Mouse (Mus musculus): ENCODE measurements around the gene Oser1. TPM values are rescaled to one million over a fixed set of nuclear protein-coding genes. Genes with fewer than 3 reads are reported as not detected.

Oser1 gene
- polyA plus RNA-seq, 1 experiment from 2014 or later, result 79.8 TPM

GRCm38 (mm10) chr2:163428346-163429011, 4.0 kb upstream of the Oser1 start:
- Histone ChIP-seq H3K4me2 (replicated peaks; ENCODE audit: low read depth) (no peak overlapping the region), H3K4me3 (ENCODE audit: low read depth, low read length) (no peak overlapping the region), H3K9me3 (ENCODE audit: control insufficient read depth, low read length) (no peaks in the 10 kb centered on the region), H3K9ac (ENCODE audit: low read length) (no peak overlapping the region), H3K27me3 (ENCODE audit: control insufficient read depth, insufficient read depth, low read length) (no peaks in the 10 kb centered on the region), H3K36me3 (ENCODE audit: control insufficient read depth, insufficient read depth, low read length) (no peaks in the 10 kb centered on the region), H3K4me1 (replicated peaks; ENCODE audit: control insufficient read depth, insufficient read depth) (no peaks in the 10 kb centered on the region), H3K27ac (replicated peaks) (no peak overlapping the region)
- no peak for TF ChIP-seq EP300 (optimal IDR thresholded peaks at IDR 0.05)
- no peak for TF ChIP-seq CTCF (IDR thresholded peaks at IDR 0.05; ENCODE audit: low read depth)
- DNase-seq (ENCODE audit: low spot score) (no peak), ATAC-seq (ENCODE audit: low FRiP score, low TSS enrichment) (no peak)
- WGBS, result 40% methylated on average over 4 of the region's 4 CpGs

- Histone ChIP-seq H3K36me3 (ENCODE audit: control insufficient read depth, insufficient read depth, low read length) (0 out of 2 replicates have a peak, but pooled peaks cover 2% of the 10 kb centered on the region), H3K4me1 (replicated peaks; ENCODE audit: control insufficient read depth, insufficient read depth) (no peaks in the 10 kb centered on the region), H3K4me3 (ENCODE audit: low read depth, low read length) (no peak overlapping the region), H3K27ac (replicated peaks) (no peak overlapping the region), H3K9me3 (ENCODE audit: control insufficient read depth, low read length) (no peaks in the 10 kb centered on the region), H3K9ac (ENCODE audit: low read length) (no peak overlapping the region), H3K27me3 (ENCODE audit: control insufficient read depth, insufficient read depth, low read length) (no peaks in the 10 kb centered on the region), H3K4me2 (replicated peaks; ENCODE audit: low read depth) (no peak overlapping the region)
- 62% methylated on average over 9 of the region's 9 CpGs for WGBS
- no peak for TF ChIP-seq CTCF (IDR thresholded peaks at IDR 0.05; ENCODE audit: low read depth)
- no peak for TF ChIP-seq EP300 (optimal IDR thresholded peaks at IDR 0.05)
- ATAC-seq (ENCODE audit: low FRiP score, low TSS enrichment) (peak; percentile 13; the same call in 1 of the 2 replicates), DNase-seq (ENCODE audit: low spot score) (peak; percentile 53)
Measured at GRCm38 (mm10) chr2:163422895-163423660, 1.4 kb downstream of the Oser1 start.

- TF ChIP-seq CTCF (IDR thresholded peaks at IDR 0.05; ENCODE audit: low read depth), result no peak
- no peak for TF ChIP-seq EP300 (optimal IDR thresholded peaks at IDR 0.05)
- H3K4me3 ChIP-seq (ENCODE audit: low read depth, low read length), result peak overlapping the region; percentile 75
- H3K4me1 ChIP-seq (replicated peaks; ENCODE audit: control insufficient read depth, insufficient read depth), result peaks cover 3% of the 10 kb centered on the region; the same call in 1 of the 2 replicates
- peak overlapping the region; percentile 76 for H3K9ac ChIP-seq (ENCODE audit: low read length)
- peak overlapping the region; percentile 84; the same call in 1 of the 2 replicates for H3K27ac ChIP-seq (replicated peaks)
- 0 out of 2 replicates have a peak, but pooled peaks cover 2% of the 10 kb centered on the region for H3K36me3 ChIP-seq (ENCODE audit: control insufficient read depth, insufficient read depth, low read length)
- ATAC-seq (ENCODE audit: low FRiP score, low TSS enrichment) (no peak), DNase-seq (ENCODE audit: low spot score) (no peak)
- no peaks in the 10 kb centered on the region for H3K9me3 ChIP-seq (ENCODE audit: control insufficient read depth, low read length)
- peak overlapping the region; percentile 67 for H3K4me2 ChIP-seq (replicated peaks; ENCODE audit: low read depth)
- H3K27me3 ChIP-seq (ENCODE audit: control insufficient read depth, insufficient read depth, low read length), result no peaks in the 10 kb centered on the region
- 23% methylated on average over 10 of the region's 10 CpGs for WGBS
Measured at GRCm38 (mm10) chr2:163420366-163420886, 4.1 kb downstream of the Oser1 start.

GRCm38 (mm10) chr2:163419346-163420045, 5.0 kb downstream of the Oser1 start:
- Histone ChIP-seq H3K4me2 (replicated peaks; ENCODE audit: low read depth) (peak overlapping the region; percentile 67), H3K9ac (ENCODE audit: low read length) (peak overlapping the region; percentile 89), H3K27ac (replicated peaks) (peak overlapping the region; percentile 91), H3K4me1 (replicated peaks; ENCODE audit: control insufficient read depth, insufficient read depth) (peaks cover 3% of the 10 kb centered on the region; the same call in 1 of the 2 replicates), H3K36me3 (ENCODE audit: control insufficient read depth, insufficient read depth, low read length) (peaks cover 4% of the 10 kb centered on the region; the same call in 1 of the 2 replicates), H3K27me3 (ENCODE audit: control insufficient read depth, insufficient read depth, low read length) (no peaks in the 10 kb centered on the region), H3K9me3 (ENCODE audit: control insufficient read depth, low read length) (no peaks in the 10 kb centered on the region), H3K4me3 (ENCODE audit: low read depth, low read length) (peak overlapping the region; percentile 97)
- peak; percentile 57 for TF ChIP-seq CTCF (IDR thresholded peaks at IDR 0.05; ENCODE audit: low read depth)
- no peak for TF ChIP-seq EP300 (optimal IDR thresholded peaks at IDR 0.05)
- WGBS, result under 1% methylated on average over 69 of the region's 71 CpGs
- ATAC-seq (ENCODE audit: low FRiP score, low TSS enrichment) (peak; percentile 98), DNase-seq (ENCODE audit: low spot score) (peak; percentile 99)

GRCm38 (mm10) chr2:163418841-163419345, 5.6 kb downstream of the Oser1 start:
- TF ChIP-seq EP300 (optimal IDR thresholded peaks at IDR 0.05) (no peak), CTCF (IDR thresholded peaks at IDR 0.05; ENCODE audit: low read depth) (no peak)
- ATAC-seq (ENCODE audit: low FRiP score, low TSS enrichment) (no peak; the same call in 1 of the 2 replicates), DNase-seq (ENCODE audit: low spot score) (peak; percentile 69)
- peak overlapping the region; percentile 91 for H3K27ac ChIP-seq (replicated peaks)
- H3K9me3 ChIP-seq (ENCODE audit: control insufficient read depth, low read length), result no peaks in the 10 kb centered on the region
- peak overlapping the region; percentile 97 for H3K4me3 ChIP-seq (ENCODE audit: low read depth, low read length)
- WGBS, result under 1% methylated on average over 46 of the region's 50 CpGs
- H3K27me3 ChIP-seq (ENCODE audit: control insufficient read depth, insufficient read depth, low read length), result no peaks in the 10 kb centered on the region
- H3K9ac ChIP-seq (ENCODE audit: low read length), result peak overlapping the region; percentile 89
- peak overlapping the region; percentile 51 for H3K4me2 ChIP-seq (replicated peaks; ENCODE audit: low read depth)
- H3K4me1 ChIP-seq (replicated peaks; ENCODE audit: control insufficient read depth, insufficient read depth), result peaks cover 3% of the 10 kb centered on the region; the same call in 1 of the 2 replicates
- H3K36me3 ChIP-seq (ENCODE audit: control insufficient read depth, insufficient read depth, low read length), result peaks cover 5% of the 10 kb centered on the region; the same call in 1 of the 2 replicates

Data from stomach, postnatal 0 days (tissue).